Mouse (Mus musculus) layer of hippocampus, adult 11-12 months (tissue): Measurements from ENCODE around the gene Card9.

ENCODE experiments used
- DNase-seq: peaks from one replicate; pipeline ENCODE4 v3.0.0; 2022; ENCODE audit warnings: low spot score

Card9 gene

GRCm38 (mm10) chr2:26304711-26305110 lies 56.0 kb downstream of the Card9 start:
- no peak for DNase-seq
